Mouse (Mus musculus) neutrophil, adult 83 days (primary cell): ENCODE results near the gene Olfr57. TPM values are rescaled to one million over a fixed set of nuclear protein-coding genes. Genes with fewer than 3 reads are reported as not detected.

Experiments used
- total RNA-seq, 2 experiments: library from RNA; stranded (reverse); gene quantifications; one replicate each; pipeline ENCODE4 v1.2.4; 2023

Gene Olfr57
- total RNA-seq, result not detected

GRCm38 (mm10) chr10:79028441-79028840 is at the start of gene Olfr57:
Gene Olfr57 (plus strand): TSS chr10:79028741.

GRCm38 (mm10) chr10:78980750-78981149 is 47.8 kb upstream of the Olfr57 start, which contains the start of gene Olfr1352:
Gene Olfr1352 (plus strand): TSS chr10:78981050.

DNA sequence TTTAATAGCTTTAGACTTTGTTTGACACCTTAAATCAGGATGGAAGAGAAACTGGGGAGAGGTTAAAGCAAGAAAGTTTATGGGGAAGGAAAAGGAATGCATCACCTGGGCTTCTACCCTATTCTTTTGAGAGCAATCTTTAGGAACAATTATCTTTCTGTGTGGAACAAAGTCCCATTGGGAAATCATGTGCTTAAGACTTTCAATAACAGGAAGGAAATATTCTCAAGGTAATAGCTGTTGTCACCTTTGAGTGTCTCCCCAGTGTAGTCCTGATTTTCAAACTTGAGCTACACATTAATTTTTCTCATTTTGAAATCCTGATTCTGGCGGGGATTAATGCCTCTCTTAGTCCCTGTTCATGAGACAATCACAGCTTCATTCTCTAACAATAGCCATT is 16.4 kb upstream of the Olfr57 start, which contains the start of gene Olfr1351:
TSS of gene Olfr1351 (plus strand) at position 301 of the 400 bp plus-strand sequence.

Other genes with a start within 250 kb of the Olfr57 start
- gene Slc1a6, start 248.2 kb upstream of the Olfr57 start, total RNA-seq, result not detected
- gene Olfr1356, start 176.6 kb upstream of the Olfr57 start, total RNA-seq, result not detected
- gene Olfr1355, start 153.2 kb upstream of the Olfr57 start, total RNA-seq, result not detected
- gene Olfr1354, start 115.6 kb upstream of the Olfr57 start, total RNA-seq, result not detected
- gene Olfr8, start 78.1 kb upstream of the Olfr57 start, total RNA-seq, result not detected
- not detected for gene Olfr1353, start 65.4 kb upstream of the Olfr57 start, total RNA-seq
- gene Olfr1352, start 47.7 kb upstream of the Olfr57 start, total RNA-seq, result not detected
- gene Olfr1351, start 16.3 kb upstream of the Olfr57 start, total RNA-seq, result not detected
- 1 to 10 TPM; 3.3 to 4.5 TPM for gene 2610008E11Rik, start 68.9 kb downstream of the Olfr57 start, total RNA-seq
- gene Vmn2r80, start 120.0 kb downstream of the Olfr57 start, total RNA-seq, result not detected
- gene Vmn2r81, start 219.0 kb downstream of the Olfr57 start, total RNA-seq, result not detected